Mouse (Mus musculus): ENCODE data around the gene Ppp4r1. TPM values are rescaled to one million over a fixed set of nuclear protein-coding genes. Genes with fewer than 3 reads are reported as not detected.
A peak's percentile ranks its signal among the peaks of the same experiment; 100 is the strongest.

Gene Ppp4r1
- 10 to 100 TPM; 17.2 to 32.9 (median 20.8) TPM for polyA plus RNA-seq (2017; shearing (Covaris generic))

GRCm38 (mm10) chr17:65782551-65783141 lies at the start of gene Ppp4r1:
Gene Ppp4r1 (plus strand): TSS chr17:65782573.
- ATAC-seq, result peak; percentile 30

GRCm38 (mm10) chr17:65732666-65733065 lies 49.7 kb upstream of the Ppp4r1 start:
- no peak for ATAC-seq

GRCm38 (mm10) chr17:65735088-65735487 lies 47.3 kb upstream of the Ppp4r1 start:
- ATAC-seq, result no peak

- no peak for ATAC-seq
Measured at GRCm38 (mm10) chr17:65737175-65737574, 45.2 kb upstream of the Ppp4r1 start.

GRCm38 (mm10) chr17:65737622-65738021 lies 44.8 kb upstream of the Ppp4r1 start:
- no peak for ATAC-seq

- no peak for ATAC-seq
Measured at GRCm38 (mm10) chr17:65739874-65740725, 42.3 kb upstream of the Ppp4r1 start.

- no peak for ATAC-seq
Measured at GRCm38 (mm10) chr17:65741565-65741964, 40.8 kb upstream of the Ppp4r1 start.

- no peak for ATAC-seq
Measured at GRCm38 (mm10) chr17:65742245-65742905, 40.0 kb upstream of the Ppp4r1 start.

GRCm38 (mm10) chr17:65742969-65743368 lies 39.4 kb upstream of the Ppp4r1 start:
- ATAC-seq, result no peak

- ATAC-seq, result no peak
Measured at GRCm38 (mm10) chr17:65743664-65744330, 38.6 kb upstream of the Ppp4r1 start.

GRCm38 (mm10) chr17:65746314-65746713 lies 36.1 kb upstream of the Ppp4r1 start:
- no peak for ATAC-seq

GRCm38 (mm10) chr17:65748997-65749396 lies 33.4 kb upstream of the Ppp4r1 start:
- ATAC-seq, result no peak

GRCm38 (mm10) chr17:65749803-65750202 lies 32.6 kb upstream of the Ppp4r1 start:
- no peak for ATAC-seq

GRCm38 (mm10) chr17:65750301-65750700 lies 32.1 kb upstream of the Ppp4r1 start:
- no peak for ATAC-seq

- no peak for ATAC-seq
Measured at GRCm38 (mm10) chr17:65753130-65753529, 29.2 kb upstream of the Ppp4r1 start.

- ATAC-seq, result no peak
Measured at GRCm38 (mm10) chr17:65755857-65756256, 26.5 kb upstream of the Ppp4r1 start.

GRCm38 (mm10) chr17:65757150-65757549 lies 25.2 kb upstream of the Ppp4r1 start:
- no peak for ATAC-seq

- ATAC-seq, result no peak
Measured at GRCm38 (mm10) chr17:65763221-65763620, 19.2 kb upstream of the Ppp4r1 start.

- ATAC-seq, result no peak
Measured at GRCm38 (mm10) chr17:65768486-65768885, 13.9 kb upstream of the Ppp4r1 start.

- ATAC-seq, result no peak
Measured at GRCm38 (mm10) chr17:65770982-65771915, 11.1 kb upstream of the Ppp4r1 start.

All from inflammation-experienced regulatory T-cells, adult 6 months (primary cell).